Mouse (Mus musculus) splenic B cell, adult 2 months (primary cell): ENCODE measurements around the gene Tfr2.

Experiments
- DNase-seq: peaks from one replicate; pipeline ENCODE4 v3.0.0-alpha.2; 2011; ENCODE audit warnings: low read depth, low spot score
- H3K27me3 ChIP-seq: 2 replicates; pipeline ENCODE4 v1.6.1; 2012; ENCODE audit warnings: mild to moderate bottlenecking, low read length, moderate library complexity, mixed read lengths; ENCODE audit not compliant: control insufficient read depth, poor library complexity, insufficient read depth, severe bottlenecking
- H3K36me3 ChIP-seq: 2 replicates; pipeline ENCODE4 v1.6.1; 2012; ENCODE audit warnings: mild to moderate bottlenecking, low read length, moderate library complexity, mixed read lengths; ENCODE audit not compliant: control insufficient read depth, poor library complexity, insufficient read depth, severe bottlenecking

Gene Tfr2

GRCm38 (mm10) chr5:137633397-137634084, 63.9 kb downstream of the Tfr2 start:
- Histone ChIP-seq H3K27me3 (no peaks in the 10 kb centered on the region), H3K36me3 (peaks cover 24% of the 10 kb centered on the region)
- DNase-seq: no peak
